Mouse (Mus musculus) G1E-ER4 (cell line): ENCODE data around the gene Maf. TPM values are rescaled to one million over a fixed set of nuclear protein-coding genes. Genes with fewer than 3 reads are reported as not detected.

ENCODE experiments used
- GATA1 ChIP-seq: IDR thresholded peaks from one replicate; pipeline ENCODE4 v1.8.0; 2012; ENCODE audit warnings: low read length, inconsistent platforms
- polyA plus RNA-seq: library from polyadenylated mRNA; stranded (reverse); fragments of >175 nt; gene quantifications from 2 replicates; pipeline ENCODE4 v1.2.3, GENCODE M21; 2012

The Maf gene
- polyA plus RNA-seq, 1 experiment = not detected

DNA sequence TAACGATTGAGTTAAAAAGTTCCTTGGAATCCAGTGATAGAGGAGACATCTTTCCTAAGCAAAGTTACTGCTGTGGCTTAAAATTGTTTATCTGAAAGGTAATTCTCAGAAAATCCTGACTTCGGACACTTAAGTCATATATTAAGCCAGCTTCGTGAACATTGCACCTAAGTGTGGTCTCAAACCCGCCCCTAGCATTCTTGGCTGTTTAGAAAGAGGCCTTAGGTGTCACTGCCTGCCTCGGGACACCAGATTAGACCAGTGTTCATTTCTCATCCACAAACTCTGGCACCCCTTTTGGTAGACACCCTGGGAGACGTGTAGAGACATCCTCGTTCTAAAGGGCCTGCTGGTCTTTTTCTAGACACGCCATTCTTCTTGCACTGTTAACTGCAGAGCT is 2.3 kb upstream of the Maf start:
- no peak for TF ChIP-seq GATA1

DNA sequence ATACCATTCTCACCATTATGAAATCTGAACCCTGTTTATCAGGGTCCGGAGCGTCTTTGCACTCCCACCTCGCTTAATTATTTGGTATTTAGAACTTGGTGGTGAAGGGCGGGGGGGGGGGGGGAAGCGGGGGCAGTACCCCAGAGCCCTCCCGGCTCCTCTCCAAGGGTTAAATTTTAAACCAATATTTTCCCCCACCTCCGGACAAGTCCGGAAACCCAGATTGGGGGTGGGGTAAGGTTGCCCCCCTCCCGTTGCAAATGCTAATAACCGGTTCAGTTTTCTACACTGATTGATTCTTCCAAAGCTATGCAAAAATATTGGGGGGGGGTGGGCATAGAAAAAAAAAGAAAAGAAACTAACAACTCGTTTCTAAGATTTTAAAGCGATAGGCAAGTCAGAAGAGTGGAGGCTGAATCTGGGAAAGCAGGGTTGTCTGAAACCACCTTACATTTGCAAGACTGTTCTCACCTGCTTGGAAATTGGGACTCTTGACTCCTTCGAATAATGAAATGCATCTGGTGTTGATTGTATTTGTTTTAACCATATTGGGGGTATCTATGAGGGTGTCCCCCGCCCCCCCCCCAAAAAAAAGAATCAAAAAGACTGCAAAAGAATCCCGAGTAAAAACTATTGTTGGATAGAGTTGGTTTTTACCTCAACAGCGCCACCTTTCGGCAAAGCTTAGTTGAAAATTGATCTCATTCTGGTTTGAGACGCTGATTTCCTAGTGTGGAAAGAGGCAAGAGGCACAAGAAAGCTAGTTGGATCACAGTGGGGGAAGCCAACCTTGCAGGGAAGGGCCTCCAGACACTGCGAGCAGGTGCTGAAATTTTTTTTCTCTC is 1.6 kb upstream of the Maf start:
- TF ChIP-seq GATA1 = no peak

DNA sequence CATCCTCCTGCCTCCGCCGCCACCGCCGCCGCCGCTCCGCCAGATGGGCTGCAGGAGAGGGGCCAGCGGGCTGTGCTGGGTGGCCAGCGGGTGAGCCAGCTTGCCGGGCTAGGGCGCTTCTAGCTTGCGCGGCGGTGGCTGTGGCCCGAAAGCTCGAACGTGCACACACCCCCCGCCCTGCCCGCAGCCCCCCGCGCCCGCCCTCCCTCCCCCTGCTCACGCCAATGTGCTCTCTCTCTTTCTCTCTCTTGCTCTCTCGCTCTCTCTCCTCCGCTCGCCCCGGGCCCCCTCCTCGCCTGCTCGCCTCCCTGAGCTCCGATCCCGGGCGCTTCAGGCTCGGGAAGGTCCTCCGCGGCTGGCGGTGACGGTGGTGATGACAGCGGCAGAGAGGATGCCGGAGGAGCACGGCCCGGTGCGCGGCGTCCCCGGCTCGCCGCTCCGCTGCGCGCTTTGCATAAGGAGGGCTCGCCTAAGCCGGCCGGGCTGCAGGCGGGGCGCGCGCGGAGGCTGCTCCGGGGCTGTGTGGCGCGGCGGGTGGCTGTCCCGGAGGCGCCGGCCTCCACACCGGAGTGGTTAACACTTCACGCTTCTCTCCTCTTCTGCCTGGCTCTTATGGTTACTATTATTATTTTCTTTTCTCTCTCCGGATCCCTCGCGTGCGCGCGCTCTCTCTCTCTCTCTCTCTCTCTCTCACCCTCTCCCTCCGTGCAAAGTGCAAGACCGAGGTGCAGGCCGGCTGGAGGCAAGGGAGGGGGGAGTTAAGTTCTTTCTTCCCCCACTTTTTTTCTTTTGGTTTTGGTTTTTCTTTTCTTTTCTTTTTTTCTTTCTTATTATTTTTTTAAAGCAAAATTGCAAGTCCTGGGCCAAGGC is 498 bp downstream of the Maf start:
- TF ChIP-seq GATA1 = no peak

DNA sequence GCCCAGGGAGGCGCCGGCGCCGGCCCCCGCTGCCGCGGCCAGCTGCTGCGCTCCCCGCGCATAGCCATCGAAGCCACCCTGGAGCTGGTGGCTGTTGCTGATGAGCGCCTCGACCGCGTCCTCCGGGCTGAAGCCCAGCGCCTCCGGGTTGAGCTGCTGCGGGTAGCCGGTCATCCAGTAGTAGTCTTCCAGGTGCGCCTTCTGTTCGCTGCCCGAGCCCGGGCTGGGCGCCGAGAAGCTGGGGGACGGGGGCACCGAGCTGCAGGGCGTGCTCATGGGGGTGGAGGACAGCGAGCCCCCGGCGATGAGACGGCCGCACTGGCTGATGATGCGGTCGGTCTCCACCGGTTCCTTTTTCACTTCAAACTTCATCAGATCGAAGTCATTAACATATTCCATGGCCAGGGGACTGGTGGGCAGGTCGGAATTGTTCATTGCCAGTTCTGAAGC is 1.2 kb downstream of the Maf start:
- TF ChIP-seq GATA1 = no peak

DNA sequence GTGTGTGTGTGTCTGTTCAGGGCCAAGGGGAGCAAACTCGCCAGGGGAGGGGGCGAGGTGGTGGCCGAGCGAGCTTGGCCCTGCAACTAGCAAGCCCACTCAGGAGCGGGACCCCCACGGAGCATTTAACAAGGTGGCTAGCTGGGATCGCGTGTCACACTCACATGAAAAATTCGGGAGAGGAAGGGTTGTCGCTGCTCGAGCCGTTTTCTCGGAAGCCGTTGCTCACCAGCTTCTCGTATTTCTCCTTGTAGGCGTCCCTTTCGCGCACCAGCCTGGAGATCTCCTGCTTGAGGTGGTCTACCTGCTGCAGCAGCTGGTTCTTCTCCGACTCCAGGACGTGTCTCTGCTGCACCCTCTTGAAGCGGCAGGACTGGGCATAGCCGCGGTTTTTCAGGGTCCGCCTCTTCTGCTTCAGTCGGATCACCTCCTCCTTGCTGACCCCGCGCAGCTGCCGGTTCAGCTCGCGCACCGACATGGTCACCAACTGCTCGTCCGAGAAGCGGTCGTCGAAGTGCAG is 1.9 kb downstream of the Maf start:
- TF ChIP-seq GATA1 = no peak

DNA sequence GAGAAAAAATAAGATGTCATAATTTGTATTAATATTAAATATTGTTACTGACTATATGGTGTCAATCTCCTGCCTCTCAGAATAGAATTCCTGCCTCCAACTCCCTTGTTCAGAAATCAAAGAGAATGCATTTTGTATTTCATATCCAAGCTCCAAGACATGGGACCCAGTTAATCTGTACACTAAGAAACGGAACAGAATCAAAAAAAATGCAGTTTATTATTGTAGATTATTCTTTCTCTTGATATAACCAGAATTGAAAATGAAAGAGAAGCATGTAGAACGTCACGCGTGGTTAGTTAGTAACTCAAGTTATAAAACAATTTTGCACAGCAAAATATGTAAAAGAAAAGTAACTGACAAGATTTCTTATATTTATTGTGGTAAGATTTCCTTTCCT is 4.5 kb downstream of the Maf start:
- no peak for TF ChIP-seq GATA1

DNA sequence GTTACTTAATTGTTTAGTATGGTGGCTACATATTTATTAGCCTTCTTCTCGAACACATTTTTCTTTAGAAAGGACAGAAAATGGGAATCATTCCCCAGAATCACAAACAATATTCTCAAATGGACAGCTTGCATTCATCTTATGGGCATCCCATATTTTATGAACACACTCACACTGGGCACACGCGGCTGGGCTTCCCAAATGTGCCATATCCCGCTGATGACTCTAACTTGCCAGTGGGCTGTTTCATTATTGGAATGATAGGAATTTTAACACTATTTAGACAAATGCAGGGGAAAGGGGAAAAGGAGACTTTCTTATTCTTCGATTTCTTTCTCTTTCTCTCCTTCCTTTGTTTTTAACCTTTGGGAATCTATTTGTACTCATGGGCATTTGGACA is 6.6 kb downstream of the Maf start:
- no peak for TF ChIP-seq GATA1

DNA sequence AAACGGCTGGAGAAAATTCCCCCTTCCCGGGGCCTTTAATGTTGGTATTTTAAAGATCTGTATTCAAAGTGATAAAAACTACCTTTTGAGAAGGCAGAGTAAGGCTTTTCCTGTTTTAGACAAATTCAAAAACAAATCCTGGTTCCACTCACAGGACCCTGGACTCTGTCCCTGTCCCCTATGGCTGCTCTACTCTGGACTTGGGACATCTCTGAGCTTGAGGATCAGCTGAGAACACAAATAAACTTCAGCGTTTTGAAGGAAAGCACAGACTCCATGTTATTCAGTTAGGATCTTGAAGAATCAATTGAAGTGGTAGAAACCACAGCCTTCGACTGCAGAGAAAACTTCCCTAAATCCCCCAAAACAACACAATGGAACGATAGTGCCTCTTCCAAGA is 8.4 kb downstream of the Maf start:
- no peak for TF ChIP-seq GATA1

DNA sequence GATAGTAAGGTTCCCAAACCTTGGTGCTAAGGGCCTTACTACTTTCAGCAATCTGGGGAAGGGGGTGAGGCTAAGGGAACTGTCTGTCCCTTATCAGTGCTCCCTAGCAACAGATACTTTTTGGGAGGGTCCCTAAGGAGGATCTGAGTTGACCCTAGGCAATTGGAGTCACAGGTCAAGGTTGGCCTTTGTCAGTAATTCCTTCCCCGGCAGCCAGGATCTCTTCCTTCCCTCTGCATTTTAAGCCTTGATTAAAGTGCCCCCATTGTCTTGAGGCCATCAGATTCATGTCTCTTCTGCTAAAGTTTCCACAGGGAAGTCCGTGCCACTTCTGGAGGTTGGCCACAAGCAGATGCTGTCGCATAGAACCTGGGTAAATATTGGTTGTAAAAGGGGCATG is 10.2 kb downstream of the Maf start:
- no peak for TF ChIP-seq GATA1

DNA sequence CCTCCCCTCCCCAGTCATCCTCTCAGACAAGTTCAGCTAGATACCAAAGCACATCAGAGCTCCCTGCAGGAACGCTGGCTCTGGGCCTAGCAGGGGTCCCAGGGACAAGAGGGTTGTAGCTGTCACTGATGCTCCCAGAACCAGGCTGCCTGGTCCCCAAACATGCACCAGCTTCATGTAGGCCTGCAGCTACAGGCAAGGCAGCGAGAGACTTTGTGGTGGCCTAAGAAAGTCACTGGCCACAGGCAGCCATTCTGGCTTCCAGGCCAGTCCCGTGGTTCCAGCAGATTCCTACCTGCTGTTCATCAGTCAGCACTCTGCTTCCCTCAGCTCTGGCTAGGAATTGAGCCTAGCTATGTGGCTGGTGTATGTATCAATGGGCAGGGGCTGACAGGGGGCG is 10.9 kb downstream of the Maf start:
- no peak for TF ChIP-seq GATA1

DNA sequence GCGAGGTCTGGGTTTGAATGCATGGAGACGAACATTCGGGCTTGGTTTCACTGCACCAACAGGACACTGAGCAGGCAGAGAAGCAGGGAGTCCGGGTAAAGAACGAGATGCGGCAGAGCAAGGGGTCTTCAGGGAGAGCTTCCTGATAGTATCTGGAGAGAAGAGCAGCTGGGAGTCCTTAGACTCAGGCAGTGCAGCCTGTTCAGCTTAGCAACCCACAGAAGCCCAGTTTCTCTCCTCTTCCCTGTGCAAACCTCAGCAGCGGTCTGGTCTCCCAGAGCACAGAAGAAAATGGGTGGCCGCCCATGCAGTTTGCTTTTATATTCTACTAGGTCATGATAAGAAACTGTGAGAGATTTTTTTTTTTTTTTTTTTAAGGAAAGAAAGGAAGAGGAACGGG is 20.2 kb downstream of the Maf start:
- TF ChIP-seq GATA1 = no peak

DNA sequence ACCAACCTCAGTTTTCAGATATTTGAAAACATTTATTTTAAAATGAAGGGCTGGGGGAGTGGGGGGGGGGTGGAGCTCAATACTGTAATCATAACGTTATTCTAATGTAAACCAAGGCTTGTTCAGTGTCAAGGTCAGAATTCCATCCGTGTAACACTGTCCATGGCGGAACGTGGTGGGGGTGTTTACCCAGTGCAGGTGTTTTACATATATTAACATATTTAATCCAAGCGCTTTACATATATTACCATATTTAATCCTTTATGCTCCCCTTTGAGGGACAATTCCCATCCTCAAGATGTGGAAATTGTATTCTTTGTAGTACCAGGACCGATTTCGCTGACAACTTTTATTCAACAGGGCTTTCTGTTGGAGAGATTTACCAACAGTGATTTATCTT is 24.3 kb downstream of the Maf start:
- TF ChIP-seq GATA1 = no peak

DNA sequence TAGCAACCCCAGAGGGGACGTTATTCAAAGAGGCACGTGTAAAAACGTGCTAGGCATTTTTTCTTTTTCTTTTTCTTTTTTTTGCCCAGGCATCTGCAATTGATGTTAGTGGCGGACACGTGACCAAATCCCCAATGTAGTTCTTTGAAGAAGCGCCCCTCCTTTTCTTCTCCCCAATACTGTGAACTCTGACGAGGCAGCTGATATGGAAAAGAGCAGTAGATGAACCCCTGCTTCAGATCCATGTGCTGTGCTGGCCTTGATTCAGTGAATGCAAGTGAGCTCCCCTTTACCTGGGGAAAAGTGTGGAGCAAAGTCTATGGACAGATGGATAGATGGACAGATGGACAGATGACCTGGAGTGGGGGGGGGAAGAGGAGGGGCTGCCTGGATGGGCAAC is 28.1 kb downstream of the Maf start:
- no peak for TF ChIP-seq GATA1

DNA sequence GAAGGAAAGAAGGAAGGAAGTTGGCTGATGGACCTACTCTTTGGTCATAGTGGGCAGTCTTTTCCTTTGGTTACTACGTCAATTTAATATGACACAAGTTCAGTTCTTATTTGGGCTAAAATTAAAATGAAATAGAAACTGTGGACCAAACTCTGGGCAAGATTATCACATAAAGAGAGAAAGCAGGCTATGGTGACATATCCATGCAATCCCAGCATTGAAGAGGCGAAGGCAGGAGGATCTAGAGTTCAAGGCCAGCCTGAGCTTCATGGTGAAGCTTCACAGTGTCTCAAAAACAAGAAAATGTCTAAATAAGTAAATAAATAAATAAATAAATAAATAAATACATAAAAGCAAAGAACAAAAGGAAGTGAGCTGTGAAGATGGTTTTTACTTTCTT is 42.7 kb downstream of the Maf start:
- no peak for TF ChIP-seq GATA1

DNA sequence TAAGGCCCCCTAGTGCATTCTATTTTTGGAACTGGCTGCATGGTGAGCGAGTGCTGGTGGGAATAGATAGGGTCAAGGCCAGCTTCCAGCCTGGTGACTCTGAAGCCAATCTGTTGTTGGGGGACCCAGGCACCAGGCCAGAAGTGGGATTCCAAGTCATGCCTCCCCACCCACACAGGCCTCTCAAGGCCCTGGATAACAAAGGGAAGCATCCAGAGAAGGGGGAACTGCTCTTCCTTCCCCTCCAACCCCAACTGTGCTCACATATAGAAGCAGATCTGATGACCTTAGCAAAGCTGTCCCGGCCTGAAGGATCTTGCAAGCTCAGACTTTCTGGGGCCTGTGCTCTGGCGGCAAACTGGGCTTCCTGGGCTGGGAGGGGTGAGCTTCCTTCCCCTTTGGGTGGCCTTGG is 57.5 kb downstream of the Maf start:
- no peak for TF ChIP-seq GATA1

DNA sequence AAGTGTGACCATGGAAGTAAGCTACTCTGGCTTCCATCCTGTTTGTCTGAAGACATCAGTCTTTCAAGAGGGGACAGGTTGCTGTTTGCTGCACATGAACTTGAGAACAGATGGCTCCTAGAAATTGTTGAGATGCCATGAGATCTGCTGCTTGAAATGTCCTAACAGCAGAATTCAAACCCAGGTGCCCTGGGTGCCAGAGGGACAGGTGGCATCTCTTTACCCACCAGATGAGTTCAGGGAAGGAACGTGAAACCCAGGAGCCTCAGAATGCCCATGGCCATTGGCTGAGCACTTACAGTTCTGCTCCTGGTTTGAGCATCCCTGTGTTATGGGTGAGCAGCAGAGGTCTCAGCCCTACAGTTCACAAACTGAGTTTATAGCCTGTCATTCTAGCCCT is 62.5 kb downstream of the Maf start:
- no peak for TF ChIP-seq GATA1
